Mouse (Mus musculus) ovary, postnatal 10 days (tissue): Measurements from ENCODE around the gene Gamt.
"Not testable (repeated sequence)": the region's sequence is repeated elsewhere in the genome, so short reads cannot be mapped to it uniquely, and the experiment has no call there.

ENCODE experiments used
- DNase-seq: peaks from one replicate; pipeline ENCODE4 v3.0.0; 2022; ENCODE audit warnings: low spot score

Gene Gamt

DNA sequence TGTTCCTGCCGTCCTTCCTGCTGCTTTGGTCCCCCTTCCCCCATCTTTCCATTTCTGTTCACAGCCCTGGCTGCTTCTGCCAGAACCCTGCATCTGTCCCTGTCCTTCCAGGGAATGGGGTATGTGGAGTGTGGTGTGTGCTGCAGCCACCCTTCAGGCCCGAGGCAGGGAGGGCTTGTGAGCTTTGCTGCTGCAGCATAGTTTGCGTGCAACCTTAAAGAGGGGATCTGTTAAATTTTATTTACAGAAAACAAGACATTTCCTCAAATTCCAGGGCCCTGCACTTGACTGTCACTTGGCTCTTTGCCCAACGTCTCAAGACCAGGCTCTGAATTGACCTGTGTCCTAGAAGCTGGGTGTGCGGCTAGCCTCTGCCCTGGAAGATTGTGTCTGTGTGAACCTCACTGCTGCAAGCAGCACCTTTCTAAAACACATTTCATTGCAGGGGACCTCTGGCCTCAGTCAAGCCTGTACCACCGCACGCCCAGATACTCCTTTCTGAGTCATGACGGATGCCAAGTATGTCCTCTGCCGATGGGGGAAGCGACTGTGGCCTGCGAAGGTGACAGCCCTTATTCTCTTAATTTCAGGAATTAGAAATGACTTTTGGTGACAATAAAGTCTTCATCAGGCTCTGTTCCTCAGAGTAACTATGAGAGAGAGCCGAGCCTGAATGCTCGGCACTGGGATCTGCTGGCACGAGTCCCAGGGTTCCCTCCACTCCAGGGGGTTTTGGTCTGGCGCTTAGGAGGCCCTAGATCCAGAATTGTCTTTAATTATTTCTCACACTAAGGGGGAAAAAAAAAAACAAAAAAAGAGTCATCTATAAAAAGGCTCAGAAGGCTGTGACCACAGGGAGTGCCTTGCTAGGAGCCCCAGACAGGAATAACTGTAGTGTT is 32.7 kb downstream of the Gamt start:
- DNase-seq, result no peak

DNA sequence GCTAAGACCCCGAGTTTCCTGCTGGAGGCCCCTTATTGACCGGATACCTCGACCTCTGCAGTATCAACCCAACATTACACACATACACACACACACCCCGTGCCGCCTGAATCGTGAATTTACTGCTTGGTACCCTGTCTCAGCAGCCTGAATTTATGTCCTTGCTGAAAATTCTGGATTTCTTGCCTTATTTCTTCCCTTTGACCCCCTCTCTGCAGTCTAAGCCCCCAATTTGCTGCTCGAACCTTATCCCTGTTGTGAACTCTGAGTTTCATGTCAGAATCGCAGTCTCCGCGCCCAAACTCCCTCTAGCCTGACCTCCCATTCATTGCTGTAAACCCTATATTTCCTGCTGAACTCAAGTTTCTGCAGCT is 33.7 kb downstream of the Gamt start:
- no peak for DNase-seq

DNA sequence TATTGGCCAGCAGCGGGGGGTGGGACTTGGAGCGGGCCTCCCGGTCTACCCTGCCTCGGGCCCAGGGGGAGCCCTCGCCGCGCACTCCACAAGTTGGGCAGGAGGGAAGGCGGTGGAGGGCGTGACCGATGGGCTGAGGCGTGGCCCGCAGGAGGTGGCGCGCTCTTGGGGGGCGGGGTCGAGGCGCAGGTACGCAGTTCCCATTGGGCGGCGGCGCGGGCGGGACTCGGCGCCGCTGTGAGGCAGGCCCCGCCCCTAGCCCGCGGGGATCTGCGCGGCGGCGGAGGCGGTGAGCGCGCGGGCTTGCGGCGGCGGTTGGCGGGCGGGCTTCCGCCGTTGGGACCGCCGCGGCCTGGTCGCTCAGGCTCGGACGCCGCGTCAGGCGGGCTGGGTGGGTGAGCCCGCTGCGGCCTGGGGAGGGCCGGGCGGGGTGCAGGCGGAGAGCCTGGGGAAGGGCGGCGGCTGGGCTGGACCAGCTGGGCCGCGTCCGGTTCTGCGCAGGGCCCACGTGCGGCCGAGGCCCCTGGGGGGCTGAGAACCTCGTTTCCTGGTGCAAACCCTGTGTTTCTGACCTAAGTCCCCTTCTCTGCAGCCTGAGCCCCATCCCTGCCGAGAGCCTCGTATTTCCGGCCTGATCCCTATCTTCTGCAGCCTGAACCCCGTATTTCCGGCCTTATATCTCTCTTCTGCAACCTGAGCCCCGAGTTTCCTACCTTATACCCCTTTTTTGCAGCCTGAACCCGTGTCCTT is 34.2 kb downstream of the Gamt start, which contains the start of gene Mum1:
TSS of gene Mum1 (plus strand) at position 19 of the 750 bp plus-strand sequence.
- no peak for DNase-seq

DNA sequence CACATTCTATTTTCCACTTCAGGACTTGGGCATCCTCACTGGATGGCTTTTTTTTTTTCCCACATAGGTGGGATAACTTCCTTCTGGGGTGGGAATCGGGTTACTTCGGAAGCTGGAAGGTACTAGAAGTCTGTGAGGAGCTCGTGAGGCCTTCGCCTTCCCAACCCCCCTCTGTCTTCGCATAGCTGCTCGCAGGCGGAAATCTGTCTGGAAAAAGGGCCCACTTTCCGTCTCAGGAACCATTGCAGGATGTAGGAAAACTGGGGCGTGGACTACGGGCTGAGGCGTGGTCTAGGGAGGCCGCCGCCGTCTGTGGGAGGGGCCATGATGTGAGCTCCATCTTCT is 34.8 kb downstream of the Gamt start:
- peak; percentile 88 for DNase-seq

DNA sequence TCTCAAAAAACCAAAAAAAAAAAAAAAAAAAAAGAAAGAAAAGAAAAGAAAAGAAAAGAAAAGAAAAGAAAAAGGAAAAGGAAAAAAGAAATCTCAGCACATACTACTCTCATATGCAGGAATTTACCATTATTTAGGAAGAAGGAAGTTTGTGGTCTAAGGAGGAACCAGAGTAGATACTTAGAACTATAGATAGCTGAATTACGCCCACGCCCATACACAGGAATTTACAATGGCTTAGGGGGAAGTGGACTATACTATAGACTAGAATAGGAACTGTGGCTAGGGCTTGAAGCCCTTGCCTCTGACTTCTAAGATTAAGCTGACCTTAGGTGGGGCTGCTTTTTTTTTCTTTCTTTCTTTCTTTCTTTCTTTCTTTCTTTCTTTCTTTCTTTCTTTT is 37.7 kb downstream of the Gamt start:
- not testable (repeated sequence) for DNase-seq

DNA sequence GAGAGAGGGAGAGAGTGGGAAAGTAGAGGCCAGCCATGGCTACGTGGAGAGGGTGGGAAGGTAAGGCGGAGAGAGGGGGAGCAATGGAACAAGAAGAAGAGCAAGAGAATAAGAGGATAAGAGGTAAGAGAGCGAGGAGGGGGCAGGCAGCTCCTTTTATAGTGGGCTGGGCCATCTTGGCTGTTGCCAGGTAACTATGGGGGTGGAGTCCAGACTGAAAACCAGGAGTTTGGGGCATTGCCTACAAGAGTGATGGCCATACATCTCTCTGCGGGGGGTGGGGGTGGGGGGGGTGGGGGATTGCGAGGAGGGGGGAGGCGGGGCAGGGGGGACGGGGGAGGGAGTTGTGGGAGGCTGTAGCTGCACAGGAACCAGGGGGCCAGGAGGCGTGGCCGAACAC is 40.1 kb downstream of the Gamt start:
- DNase-seq, result no peak

DNA sequence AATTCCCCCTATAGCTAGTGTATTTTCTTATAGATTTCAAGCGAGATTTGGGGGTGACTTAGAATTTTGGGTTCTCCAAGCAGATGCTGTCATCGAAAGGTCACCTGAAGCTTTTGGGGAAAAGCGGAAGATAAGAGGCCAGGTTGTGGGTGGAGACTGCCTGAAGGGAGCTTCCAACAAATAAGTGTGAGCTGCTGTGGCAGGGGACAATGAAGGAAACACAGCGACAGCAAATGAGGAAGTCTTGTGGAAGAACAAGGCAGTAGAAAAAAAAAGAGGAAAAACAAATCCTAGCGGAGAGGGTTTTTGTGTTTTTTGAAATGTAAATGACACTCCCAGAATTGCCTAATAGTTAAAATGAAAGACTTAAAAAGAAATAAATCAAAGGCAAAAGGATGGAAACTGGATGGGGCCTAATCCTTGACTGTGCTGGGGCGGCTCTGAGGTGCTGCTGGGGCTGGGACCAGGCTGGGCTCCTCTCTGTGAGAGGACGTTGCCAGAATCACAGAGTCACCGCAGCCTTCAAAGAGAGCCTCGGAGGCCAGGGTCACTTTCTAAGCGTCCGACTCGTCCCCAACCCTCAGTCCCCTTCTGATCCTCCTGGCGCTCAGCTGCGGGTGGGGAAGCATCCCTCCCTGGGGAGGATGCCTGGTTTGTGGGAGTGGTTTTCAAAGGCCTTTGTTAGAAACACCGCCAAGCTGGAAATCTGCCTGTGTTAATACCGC is 45.6 kb downstream of the Gamt start:
- no peak for DNase-seq

DNA sequence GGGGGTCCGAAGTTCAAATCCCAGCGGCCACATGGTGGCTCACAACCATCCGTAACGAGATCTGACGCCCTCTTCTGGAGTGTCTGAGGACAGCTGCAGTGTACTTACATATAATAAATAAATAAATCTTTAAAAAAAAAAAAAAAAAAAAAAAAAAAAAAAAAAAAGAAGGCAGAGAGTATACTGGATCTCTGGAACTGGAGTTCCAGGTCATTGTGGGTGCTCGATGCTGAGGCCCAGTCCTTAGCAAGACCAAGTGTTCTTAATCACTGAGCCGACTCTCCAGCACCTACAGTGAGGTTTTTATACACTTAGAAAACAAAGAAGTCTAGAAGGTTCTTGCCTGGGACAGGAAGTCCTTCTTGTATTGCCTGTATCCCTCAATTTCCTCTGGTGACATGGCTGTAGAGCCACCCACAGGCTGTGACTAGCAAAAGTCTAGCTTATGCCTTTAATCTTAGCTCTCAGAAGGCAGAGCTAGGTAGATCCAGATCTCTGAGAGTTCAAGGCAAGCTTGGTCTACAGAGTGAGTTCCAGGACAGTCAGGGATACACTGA is 49.2 kb downstream of the Gamt start:
- DNase-seq, result not testable (repeated sequence)

DNA sequence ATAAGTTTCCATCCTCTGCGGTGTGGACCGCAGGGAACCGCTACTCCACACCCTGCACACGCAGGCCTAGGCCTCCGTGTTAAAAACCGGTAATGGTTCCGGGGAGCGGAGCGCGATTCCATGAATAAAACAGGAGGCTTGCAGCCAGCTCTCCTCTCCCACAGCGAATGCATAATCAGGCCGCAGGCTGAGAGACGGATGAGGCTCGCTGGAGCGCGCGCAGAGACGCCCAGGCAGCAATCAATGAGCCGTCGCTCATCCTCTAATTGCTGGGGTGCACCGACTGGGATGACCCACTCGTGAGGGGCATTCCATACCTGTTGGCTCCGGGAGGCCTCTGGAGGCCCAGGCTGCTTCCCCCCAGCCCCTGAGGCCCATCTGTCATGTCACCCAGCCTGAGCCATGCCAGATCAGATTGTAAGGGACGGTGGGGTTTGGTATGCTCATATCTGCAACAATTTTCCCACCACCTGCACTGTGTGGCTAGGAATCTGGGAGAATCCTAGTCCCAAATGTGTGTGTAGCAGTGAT is 51.9 kb downstream of the Gamt start:
- DNase-seq, result no peak

DNA sequence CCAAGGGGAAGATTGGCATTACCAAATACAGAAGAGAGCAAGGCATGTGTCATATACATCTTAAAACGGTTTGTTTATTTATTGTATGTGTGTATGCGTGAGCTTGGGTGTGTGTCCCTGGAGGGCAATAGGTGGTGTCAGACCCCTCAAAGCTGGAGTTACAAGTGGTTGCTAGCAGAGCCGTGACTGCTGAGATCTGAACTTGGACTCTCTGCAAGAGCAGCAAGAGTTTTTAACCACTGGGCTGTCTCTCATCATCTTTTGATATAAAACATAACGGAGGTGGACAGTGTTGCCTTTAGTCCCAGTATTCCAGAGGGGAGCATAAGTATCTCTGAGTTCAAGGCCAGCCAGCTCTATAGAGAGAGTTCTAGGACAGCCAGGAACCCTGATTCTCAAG is 52.6 kb downstream of the Gamt start:
- no peak for DNase-seq
